Mouse (Mus musculus) testis, postnatal 14 days (tissue): ENCODE results near the gene Cacna2d4.
A peak's percentile ranks its signal among the peaks of the same experiment; 100 is the strongest.

Source experiments
- DNase-seq: peaks from one replicate; pipeline ENCODE4 v3.0.0; 2021; ENCODE audit warnings: low spot score

Cacna2d4 gene

GRCm38 (mm10) chr6:119389089-119389488, 152.8 kb downstream of the Cacna2d4 start:
- DNase-seq, result no peak

- no peak for DNase-seq
Measured at GRCm38 (mm10) chr6:119390728-119391127, 154.4 kb downstream of the Cacna2d4 start.

- DNase-seq, result no peak
Measured at GRCm38 (mm10) chr6:119392836-119393235, 156.5 kb downstream of the Cacna2d4 start.

GRCm38 (mm10) chr6:119395421-119396308, 159.3 kb downstream of the Cacna2d4 start:
- no peak for DNase-seq

- peak; percentile 60 for DNase-seq
Measured at GRCm38 (mm10) chr6:119396309-119396634, 159.9 kb downstream of the Cacna2d4 start.

- DNase-seq, result no peak
Measured at GRCm38 (mm10) chr6:119399371-119399770, 163.0 kb downstream of the Cacna2d4 start.

GRCm38 (mm10) chr6:119400649-119401048, 164.3 kb downstream of the Cacna2d4 start:
- DNase-seq, result no peak

- no peak for DNase-seq
Measured at GRCm38 (mm10) chr6:119401545-119402304, 165.4 kb downstream of the Cacna2d4 start.
